In the genomic region with DNA sequence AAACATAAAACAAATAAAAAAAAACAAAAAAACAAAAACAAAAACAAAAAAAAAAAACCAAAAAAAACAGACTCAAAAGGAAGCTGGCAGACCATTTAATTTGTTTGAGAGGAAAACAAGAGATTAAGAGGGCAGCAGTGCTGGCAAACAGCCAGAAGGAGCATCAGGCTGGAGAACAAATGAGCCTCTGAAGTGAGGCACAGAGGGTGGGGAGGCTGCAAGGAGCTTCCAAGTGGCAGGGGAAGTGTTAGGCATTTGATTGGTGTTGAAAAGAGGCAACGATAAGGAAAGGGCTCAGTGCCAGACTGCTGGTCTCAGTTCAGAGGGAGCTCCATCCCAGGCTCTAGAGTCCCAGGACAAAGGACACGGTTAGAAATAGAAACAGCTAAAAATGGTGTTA, we compare ENCODE assay signal across 9 mouse cellular contexts. TPM values are rescaled to one million over a fixed set of nuclear protein-coding genes. Genes with fewer than 3 reads are reported as not detected.
DNase-seq lines count a peak whose midpoint lies in the region; ATAC-seq lines count a peak whose summit lies in the region.
"Had no signal": no experiment of that assay in that cellular context is flagged by ENCODE, and none has a peak within 500 bp of the region (broad histone marks: within the 10 kb centered on the region; RNA-seq: fewer than 3 reads in every experiment).

No protein-coding gene starts in this region.

- H3K27me3 ChIP-seq in kidney, embryonic 16.5 days (ENCODE audit: insufficient read depth, low read length), result no peaks in the 10 kb centered on the region

- intact Hi-C loops in heart, postnatal 14 days (cut with DNase I), result loop anchor here (5.0 kb wide), 1 partner anchor 48 kb away; a partner anchor contains a TSS

- DNase-seq in kidney, adult 11 months, result peak; percentile 61
- peak; percentile 24 for DNase-seq in Muller cell, postnatal 12 days (ENCODE audit: inconsistent ontology term)
- peak; percentile 50 to 64 for DNase-seq in cerebellum, postnatal 14 days
- DNase-seq in heart, postnatal 14 days, result peak; percentile 61 to 74
- DNase-seq in lung, postnatal 4 days, result peak; percentile 49 to 72
- no peak for DNase-seq in spleen, adult 12 weeks (ENCODE audit: low spot score)

- no peak overlapping the region for H3K9ac ChIP-seq in kidney, embryonic 16.5 days (replicated peaks; ENCODE audit: low read length)

- no peaks in the 10 kb centered on the region for H3K9me3 ChIP-seq in kidney, embryonic 16.5 days (ENCODE audit: low read length)
- H3K9me3 ChIP-seq: megakaryocyte, embryonic 14.5 days had no signal

- no peak overlapping the region for H3K4me2 ChIP-seq in kidney, embryonic 16.5 days (replicated peaks; ENCODE audit: low read depth, low read length)

- WGBS in kidney, embryonic 16.5 days, result 33% methylated on average over 2 of the region's 2 CpGs

- ATAC-seq in kidney, embryonic 16.5 days (ENCODE audit: low FRiP score, low TSS enrichment), result no peak
- no peak for ATAC-seq in megakaryocyte, adult 5-6 weeks (ENCODE audit: poor library complexity, severe bottlenecking)

- no peak overlapping the region for H3K4me3 ChIP-seq in kidney, embryonic 16.5 days (ENCODE audit: low read length)

- no peaks in the 10 kb centered on the region for H3K4me1 ChIP-seq in kidney, embryonic 16.5 days (ENCODE audit: insufficient read depth, low read length)

- no peak overlapping the region for H3K27ac ChIP-seq in kidney, embryonic 16.5 days (ENCODE audit: low read length)

- H3K36me3 ChIP-seq in kidney, embryonic 16.5 days (ENCODE audit: insufficient read depth, low read length), result no peaks in the 10 kb centered on the region

RNA-seq across cellular contexts. Expression of a gene that starts 8.5 kb away (rescaled TPM):
- not detected in 2 replicates for polyA plus RNA-seq in kidney, embryonic 16.5 days (2015; fragmentation: Nextera tagmentation; extraction: Ambion mirVana)
- total RNA-seq in heart, postnatal 14 days (2021), result not detected
- not detected in 2 replicates for total RNA-seq in megakaryocyte, adult 5-6 weeks (2015)
- total RNA-seq in megakaryocyte, adult 5-6 weeks (2017), result not detected in 2 replicates

RNA-seq across cellular contexts. Expression of a gene that starts 29.0 kb away (rescaled TPM):
- 0.41 TPM in 1 of 2 replicates, not detected in the other for polyA plus RNA-seq in kidney, embryonic 16.5 days (2015; fragmentation: Nextera tagmentation; extraction: Ambion mirVana)
- not detected for total RNA-seq in heart, postnatal 14 days (2021)
- total RNA-seq in megakaryocyte, adult 5-6 weeks (2015), result 0.46 TPM in 1 of 2 replicates, not detected in the other
- 0.88 TPM in 1 of 2 replicates, not detected in the other for total RNA-seq in megakaryocyte, adult 5-6 weeks (2017)

RNA-seq across cellular contexts. Expression of a gene that starts 36.0 kb away (rescaled TPM):
- 0.10 and 0.20 TPM in 2 replicates for polyA plus RNA-seq in kidney, embryonic 16.5 days (2015; fragmentation: Nextera tagmentation; extraction: Ambion mirVana)
- total RNA-seq in heart, postnatal 14 days (2021), result not detected
- not detected in 2 replicates for total RNA-seq in megakaryocyte, adult 5-6 weeks (2015)
- not detected in 2 replicates for total RNA-seq in megakaryocyte, adult 5-6 weeks (2017)

RNA-seq across cellular contexts. Expression of a gene that starts 46.6 kb away (rescaled TPM):
- polyA plus RNA-seq in kidney, embryonic 16.5 days (2015; fragmentation: Nextera tagmentation; extraction: Ambion mirVana), result 0.10 and 0.21 TPM in 2 replicates
- not detected for total RNA-seq in heart, postnatal 14 days (2021)
- total RNA-seq in megakaryocyte, adult 5-6 weeks (2015), result not detected in 2 replicates
- total RNA-seq in megakaryocyte, adult 5-6 weeks (2017), result not detected in 2 replicates

RNA-seq across cellular contexts. Expression of a gene that starts 50.1 kb away (rescaled TPM):
- 0.09 TPM in 1 of 2 replicates, not detected in the other for polyA plus RNA-seq in kidney, embryonic 16.5 days (2015; fragmentation: Nextera tagmentation; extraction: Ambion mirVana)
- total RNA-seq in heart, postnatal 14 days (2021), result under 1 TPM; 0.24 to 0.43 TPM
- total RNA-seq in megakaryocyte, adult 5-6 weeks (2015), result not detected in 2 replicates
- not detected in 2 replicates for total RNA-seq in megakaryocyte, adult 5-6 weeks (2017)
